Mouse (Mus musculus) hindbrain, embryonic 14.5 days (tissue): ENCODE results near the gene 1700029H14Rik. TPM values are rescaled to one million over a fixed set of nuclear protein-coding genes. Genes with fewer than 3 reads are reported as not detected.

Experiments
- ATAC-seq: fragments of 200-750 bp; cut with Nextera tagmentation; 2 replicates; pipeline ENCODE4 v1.8.0; 2017; ENCODE audit warnings: moderate number of reproducible peaks, mild to moderate bottlenecking, moderate TSS enrichment, moderate library complexity; ENCODE audit not compliant: low FRiP score
- DNase-seq: peaks from one replicate; pipeline ENCODE4 v3.0.0-alpha.2; 2015; ENCODE audit warnings: low spot score
- H3K27ac ChIP-seq: fragments of 300-500 bp; sonication (generic); 2 replicates; pipeline ENCODE4 v1.5.1; 2014; ENCODE audit warnings: mild to moderate bottlenecking, moderate library complexity
- H3K27me3 ChIP-seq: fragments of 300-500 bp; sonication (generic); 2 replicates; pipeline ENCODE4 v1.6.1; 2014; ENCODE audit warnings: mild to moderate bottlenecking, low read length, mixed read lengths; ENCODE audit not compliant: control insufficient read depth, insufficient read depth
- H3K36me3 ChIP-seq: fragments of 300-500 bp; sonication (generic); replicated peaks from 2 replicates; pipeline ENCODE4 v1.6.1; 2014; ENCODE audit not compliant: control insufficient read depth, insufficient read depth
- H3K4me1 ChIP-seq: fragments of 300-500 bp; sonication (generic); replicated peaks from 2 replicates; pipeline ENCODE4 v1.6.1; 2014; ENCODE audit warnings: antibody characterized with exemption, low read length, mixed read lengths; ENCODE audit not compliant: control insufficient read depth, insufficient read depth
- H3K4me2 ChIP-seq: fragments of 300-500 bp; sonication (generic); replicated peaks from 2 replicates; pipeline ENCODE4 v1.6.1; 2014; ENCODE audit warnings: mild to moderate bottlenecking, moderate library complexity
- H3K4me3 ChIP-seq: fragments of 300-500 bp; sonication (generic); replicated peaks from 2 replicates; pipeline ENCODE4 v1.5.1; 2014; ENCODE audit warnings: mild to moderate bottlenecking, low read length
- H3K9ac ChIP-seq: fragments of 300-500 bp; sonication (generic); 2 replicates; pipeline ENCODE4 v1.6.1; 2014
- H3K9me3 ChIP-seq: fragments of 300-500 bp; sonication (generic); 2 replicates; pipeline ENCODE4 v1.6.1; 2016; ENCODE audit warnings: low read length; ENCODE audit not compliant: control insufficient read depth
- WGBS: fragments of 180-500 bp; shearing (Covaris S2); extraction: QIAGEN DNeasy Blood & Tissue Kit; methylation state at CpG from one replicate; pipeline ENCODE4 v1.1.7; 2014; 5-methylcytosine and 5-hydroxymethylcytosine counted together
- polyA plus RNA-seq: library from polyadenylated mRNA; unstranded; fragments of >200 nt; fragmentation: Nextera tagmentation; extraction: Ambion mirVana; gene quantifications from 2 replicates; pipeline ENCODE4 v1.2.1, GENCODE M21; 2014

1700029H14Rik gene
- polyA plus RNA-seq, 1 experiment from 2014 or later = not detected

DNA sequence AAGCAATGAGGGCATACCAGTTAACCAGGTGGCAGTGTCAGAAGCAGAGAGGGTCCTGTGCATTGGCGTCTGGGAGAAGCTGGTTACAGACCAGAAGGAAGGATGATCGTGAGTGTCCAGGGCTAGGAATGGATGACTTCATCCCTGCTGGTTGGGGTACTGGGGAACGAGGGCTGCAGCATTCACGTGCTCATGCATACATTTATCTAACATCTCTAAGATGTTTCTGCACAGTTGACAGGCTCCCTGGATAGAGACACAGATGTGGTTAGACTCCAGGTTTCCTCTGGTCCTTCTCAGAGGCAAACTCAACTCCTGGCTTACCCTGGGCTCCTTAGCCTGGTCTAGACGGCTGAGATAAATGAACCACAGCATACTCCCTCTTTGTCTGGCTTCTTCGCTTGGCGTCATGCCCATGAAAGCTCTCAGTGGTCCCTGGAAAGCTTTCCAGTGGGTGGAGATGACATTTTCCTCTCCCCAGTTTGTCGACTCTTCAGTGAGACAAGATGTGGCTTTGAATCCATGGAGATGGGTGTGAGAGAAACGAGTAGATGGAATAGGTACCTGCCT lies 30.6 kb downstream of the 1700029H14Rik start:
- ATAC-seq (no peak), DNase-seq (peak; percentile 33)
- Histone ChIP-seq H3K9me3 (0 out of 2 replicates have a peak, but pooled peaks cover 6% of the 10 kb centered on the region), H3K4me2 (no peak overlapping the region), H3K4me3 (no peak overlapping the region), H3K4me1 (peaks cover 14% of the 10 kb centered on the region), H3K36me3 (no peaks in the 10 kb centered on the region), H3K9ac (no peak overlapping the region), H3K27me3 (no peaks in the 10 kb centered on the region), H3K27ac (peak overlapping the region; percentile 30; the same call in 1 of the 2 replicates)
- WGBS = 58% methylated on average over 9 of the region's 9 CpGs

GRCm38 (mm10) chr8:13530941-13531340 lies 31.3 kb downstream of the 1700029H14Rik start:
- Histone ChIP-seq H3K4me1 (peaks cover 14% of the 10 kb centered on the region), H3K9ac (no peak overlapping the region), H3K27ac (no peak overlapping the region; the same call in 1 of the 2 replicates), H3K4me2 (no peak overlapping the region), H3K27me3 (no peaks in the 10 kb centered on the region), H3K4me3 (no peak overlapping the region), H3K9me3 (0 out of 2 replicates have a peak, but pooled peaks cover 6% of the 10 kb centered on the region), H3K36me3 (no peaks in the 10 kb centered on the region)
- 27% methylated on average over 5 of the region's 5 CpGs for WGBS
- peak; percentile 72 for DNase-seq
- peak; percentile 77 for ATAC-seq

DNA sequence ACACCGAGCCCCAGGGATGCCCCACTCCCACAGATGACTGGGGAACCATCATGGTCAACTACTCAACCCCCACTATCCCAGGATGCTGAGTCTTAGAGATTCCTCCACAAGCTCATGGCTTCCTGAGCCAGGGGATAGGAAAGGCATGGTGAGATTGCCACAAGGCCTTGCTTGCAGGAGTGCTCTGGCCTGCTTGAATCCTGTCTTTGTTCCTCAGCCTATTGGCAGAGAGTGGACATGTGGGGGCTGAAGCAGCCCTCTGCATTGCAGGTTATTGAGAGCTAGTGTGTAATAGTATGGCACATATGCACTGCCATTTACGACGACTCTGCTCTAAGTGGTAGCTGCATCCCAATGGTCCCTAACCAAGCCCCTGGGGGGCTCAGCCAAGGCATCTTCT lies 31.9 kb downstream of the 1700029H14Rik start:
- Histone ChIP-seq H3K4me2 (no peak overlapping the region), H3K4me3 (no peak overlapping the region), H3K9ac (no peak overlapping the region), H3K4me1 (peaks cover 14% of the 10 kb centered on the region), H3K36me3 (no peaks in the 10 kb centered on the region), H3K27me3 (no peaks in the 10 kb centered on the region), H3K9me3 (0 out of 2 replicates have a peak, but pooled peaks cover 6% of the 10 kb centered on the region), H3K27ac (no peak overlapping the region; the same call in 1 of the 2 replicates)
- 73% methylated on average over 3 of the region's 3 CpGs for WGBS
- ATAC-seq (0 out of 2 replicates have a peak, but pooled peaks have one; percentile 13), DNase-seq (no peak)

DNA sequence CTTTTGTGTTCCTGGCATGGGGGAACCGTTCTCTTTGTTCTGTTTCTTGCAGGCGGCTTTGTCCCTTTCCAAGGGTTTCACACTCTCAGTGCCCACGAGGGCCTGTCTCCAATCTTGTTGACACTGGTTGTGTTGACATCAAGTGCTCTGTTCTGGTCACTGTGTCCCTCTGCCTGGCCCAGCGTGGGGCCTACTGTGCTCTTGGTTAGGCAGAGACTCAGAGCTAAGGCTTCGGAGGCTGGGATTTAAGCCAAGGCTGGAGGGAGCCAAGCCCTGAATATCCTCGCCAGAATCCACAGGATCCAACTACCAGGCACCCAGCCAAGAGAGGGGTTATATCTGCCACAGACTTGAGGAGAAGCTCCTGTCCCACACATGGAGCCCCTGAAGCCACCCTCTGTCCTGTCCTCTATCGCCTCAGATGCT lies 32.4 kb downstream of the 1700029H14Rik start:
- H3K9me3 ChIP-seq = 0 out of 2 replicates have a peak, but pooled peaks cover 6% of the 10 kb centered on the region
- H3K4me1 ChIP-seq = peaks cover 14% of the 10 kb centered on the region
- no peak overlapping the region; the same call in 1 of the 2 replicates for H3K27ac ChIP-seq
- H3K4me3 ChIP-seq = no peak overlapping the region
- 56% methylated on average over 7 of the region's 7 CpGs for WGBS
- H3K4me2 ChIP-seq = no peak overlapping the region
- no peak overlapping the region for H3K9ac ChIP-seq
- ATAC-seq (peak; percentile 71; the same call in 1 of the 2 replicates), DNase-seq (peak; percentile 76)
- no peaks in the 10 kb centered on the region for H3K27me3 ChIP-seq
- H3K36me3 ChIP-seq = no peaks in the 10 kb centered on the region

DNA sequence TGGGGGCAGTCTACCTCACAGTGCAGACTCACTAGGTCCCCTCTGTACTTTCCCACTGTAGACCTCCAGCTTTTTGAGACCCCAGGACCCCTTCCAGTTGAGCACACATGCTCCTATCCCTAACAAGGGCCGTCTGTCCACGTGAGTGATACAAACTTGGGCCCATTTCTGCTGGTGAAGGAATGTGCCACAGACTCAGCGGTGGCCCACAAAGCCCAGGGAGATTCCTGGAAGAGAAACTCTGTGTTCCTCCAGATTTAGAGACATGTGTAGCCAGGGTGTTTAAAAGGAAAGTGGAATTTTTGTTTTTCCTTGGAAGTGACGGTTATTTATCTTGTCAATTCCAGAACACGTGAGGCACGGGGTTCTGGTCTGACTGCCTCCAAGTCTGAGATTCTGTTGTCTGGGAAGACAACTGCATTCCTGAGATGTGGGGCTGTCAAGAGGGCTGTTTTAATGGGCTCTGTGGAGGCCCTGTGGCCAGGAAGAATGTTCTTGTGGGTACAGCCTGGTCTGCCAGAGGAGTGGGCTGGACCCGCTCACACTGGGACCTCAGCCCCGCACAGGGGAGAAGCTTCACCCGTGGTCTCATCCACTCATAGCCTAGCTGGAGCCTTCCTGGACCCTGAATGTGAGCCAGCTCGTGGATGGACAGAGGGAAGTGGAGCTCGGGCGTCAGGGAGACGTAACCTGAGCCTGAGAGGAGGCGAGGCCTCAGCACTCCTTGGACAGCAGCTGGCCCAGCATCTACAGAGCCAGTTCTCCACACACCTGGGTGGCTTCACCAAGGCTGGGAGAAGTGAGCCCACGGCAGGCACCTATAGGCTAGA lies 33.0 kb downstream of the 1700029H14Rik start:
- Histone ChIP-seq H3K36me3 (no peaks in the 10 kb centered on the region), H3K9ac (no peak overlapping the region), H3K9me3 (0 out of 2 replicates have a peak, but pooled peaks cover 6% of the 10 kb centered on the region), H3K4me1 (peaks cover 14% of the 10 kb centered on the region), H3K4me3 (no peak overlapping the region), H3K4me2 (no peak overlapping the region), H3K27ac (no peak overlapping the region; the same call in 1 of the 2 replicates), H3K27me3 (no peaks in the 10 kb centered on the region)
- WGBS = 69% methylated on average over 15 of the region's 15 CpGs
- DNase-seq (no peak), ATAC-seq (0 out of 2 replicates have a peak, but pooled peaks have one; percentile 22)

DNA sequence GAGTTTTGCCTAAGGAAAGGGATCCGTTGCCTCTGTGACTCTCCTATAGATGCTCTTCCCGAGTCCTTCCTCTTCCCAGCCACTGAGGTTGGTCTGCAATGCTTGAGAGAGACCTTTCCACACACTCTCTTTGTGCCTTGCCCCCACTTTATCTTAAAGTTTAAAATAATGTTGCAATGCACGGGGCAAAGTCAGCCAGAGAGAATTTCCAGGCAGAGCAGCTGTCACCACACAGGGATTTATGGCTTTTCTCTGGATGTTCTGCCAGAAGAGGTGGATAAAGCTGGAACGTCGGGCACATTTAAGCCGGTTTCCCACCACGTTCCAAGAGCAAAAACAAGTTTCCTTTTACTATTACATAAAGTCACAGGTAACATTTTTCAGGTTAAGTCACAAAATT lies 40.9 kb downstream of the 1700029H14Rik start:
- Histone ChIP-seq H3K4me1 (no peaks in the 10 kb centered on the region), H3K4me2 (no peak overlapping the region), H3K27me3 (no peaks in the 10 kb centered on the region), H3K36me3 (no peaks in the 10 kb centered on the region), H3K4me3 (no peak overlapping the region), H3K9ac (no peak overlapping the region), H3K27ac (no peak overlapping the region), H3K9me3 (no peaks in the 10 kb centered on the region)
- DNase-seq (no peak), ATAC-seq (no peak)
- WGBS = 77% methylated on average over 7 of the region's 7 CpGs

GRCm38 (mm10) chr8:13520349-13520748 lies 41.9 kb downstream of the 1700029H14Rik start:
- H3K9me3 ChIP-seq = no peaks in the 10 kb centered on the region
- H3K4me2 ChIP-seq = no peak overlapping the region
- no peaks in the 10 kb centered on the region for H3K36me3 ChIP-seq
- no peaks in the 10 kb centered on the region for H3K27me3 ChIP-seq
- ATAC-seq (no peak), DNase-seq (no peak)
- no peaks in the 10 kb centered on the region for H3K4me1 ChIP-seq
- 73% methylated on average over 6 of the region's 6 CpGs for WGBS
- no peak overlapping the region for H3K27ac ChIP-seq
- no peak overlapping the region for H3K9ac ChIP-seq
- H3K4me3 ChIP-seq = no peak overlapping the region

- Histone ChIP-seq H3K9ac (no peak overlapping the region), H3K9me3 (no peaks in the 10 kb centered on the region), H3K27ac (no peak overlapping the region), H3K36me3 (no peaks in the 10 kb centered on the region), H3K4me2 (no peak overlapping the region), H3K4me1 (no peaks in the 10 kb centered on the region), H3K4me3 (no peak overlapping the region), H3K27me3 (no peaks in the 10 kb centered on the region)
- ATAC-seq = no peak
- DNase-seq = no peak
- WGBS = 89% methylated on average over 9 of the region's 9 CpGs
Observed at GRCm38 (mm10) chr8:13519503-13519902, 42.8 kb downstream of the 1700029H14Rik start.

GRCm38 (mm10) chr8:13517284-13517781 lies 44.9 kb downstream of the 1700029H14Rik start:
- H3K27me3 ChIP-seq = no peaks in the 10 kb centered on the region
- H3K4me3 ChIP-seq = no peak overlapping the region
- 90% methylated on average over 6 of the region's 6 CpGs for WGBS
- H3K9ac ChIP-seq = no peak overlapping the region
- no peak overlapping the region for H3K27ac ChIP-seq
- DNase-seq = no peak
- no peaks in the 10 kb centered on the region for H3K36me3 ChIP-seq
- no peaks in the 10 kb centered on the region for H3K9me3 ChIP-seq
- H3K4me2 ChIP-seq = no peak overlapping the region
- ATAC-seq = no peak
- no peaks in the 10 kb centered on the region for H3K4me1 ChIP-seq
